Mouse (Mus musculus): ENCODE data around the gene Noxred1. TPM values are rescaled to one million over a fixed set of nuclear protein-coding genes. Genes with fewer than 3 reads are reported as not detected.

Gene Noxred1
- 0.67 and 0.78 TPM in 2 replicates for polyA plus RNA-seq (2014; fragmentation: Nextera tagmentation; extraction: Ambion mirVana)

DNA sequence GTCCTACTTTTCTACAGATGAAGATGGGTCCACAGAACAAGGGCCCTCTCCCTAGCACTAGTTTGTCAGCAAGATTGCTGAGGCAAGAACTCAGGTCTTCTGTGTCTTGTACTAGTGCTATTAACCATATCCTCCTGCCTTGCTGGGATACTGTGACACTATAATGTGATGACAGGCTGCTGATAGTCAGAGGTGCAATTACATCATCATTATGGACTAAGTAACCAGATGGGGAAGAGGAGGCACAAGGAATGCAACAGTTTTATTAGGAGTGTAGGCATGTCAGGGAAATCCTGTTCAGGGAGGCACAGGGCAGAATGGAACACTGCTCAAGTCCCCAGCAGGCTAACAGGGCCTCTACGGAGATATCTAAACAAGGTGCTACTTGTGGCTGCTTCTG lies at the start of gene Noxred1:
Noxred1 (minus strand) TSS at position 101 of the 400 bp plus-strand sequence.
- H3K4me1 ChIP-seq (ENCODE audit: control insufficient read depth, insufficient read depth, low read length) = no peaks in the 10 kb centered on the region
- H3K36me3 ChIP-seq (ENCODE audit: control insufficient read depth, insufficient read depth, low read length) = peaks cover 40% of the 10 kb centered on the region
- no peaks in the 10 kb centered on the region for H3K9me3 ChIP-seq (ENCODE audit: control insufficient read depth, low read depth, low read length)
- no peak for ATAC-seq (ENCODE audit: insufficient number of reproducible peaks, insufficient read depth, low FRiP score, low read depth)
- H3K4me2 ChIP-seq (replicated peaks; ENCODE audit: low read depth, low read length) = no peak within 1 kb of the TSS
- no peak within 1 kb of the TSS for H3K9ac ChIP-seq (replicated peaks; ENCODE audit: low read depth, low read length)
- H3K27ac ChIP-seq (ENCODE audit: low read length) = no peak within 1 kb of the TSS
- H3K27me3 ChIP-seq (ENCODE audit: control insufficient read depth, insufficient read depth, low read length) = no peaks in the 10 kb centered on the region
- 96% methylated on average over 1 of the region's 1 CpGs for WGBS
- H3K4me3 ChIP-seq (ENCODE audit: low read depth, low read length) = no peak within 1 kb of the TSS

- no peak for ATAC-seq (ENCODE audit: insufficient number of reproducible peaks, insufficient read depth, low FRiP score, low read depth)
- Histone ChIP-seq H3K27ac (ENCODE audit: low read length) (no peak overlapping the region), H3K9ac (replicated peaks; ENCODE audit: low read depth, low read length) (no peak overlapping the region), H3K4me3 (ENCODE audit: low read depth, low read length) (no peak overlapping the region), H3K9me3 (ENCODE audit: control insufficient read depth, low read depth, low read length) (no peaks in the 10 kb centered on the region), H3K4me1 (ENCODE audit: control insufficient read depth, insufficient read depth, low read length) (no peaks in the 10 kb centered on the region), H3K36me3 (ENCODE audit: control insufficient read depth, insufficient read depth, low read length) (no peaks in the 10 kb centered on the region), H3K4me2 (replicated peaks; ENCODE audit: low read depth, low read length) (no peak overlapping the region), H3K27me3 (ENCODE audit: control insufficient read depth, insufficient read depth, low read length) (no peaks in the 10 kb centered on the region)
- 79% methylated on average over 5 of the region's 5 CpGs for WGBS
These were observed 46.2 kb upstream of the Noxred1 start for GRCm38 (mm10) chr12:87284726-87285125.

DNA sequence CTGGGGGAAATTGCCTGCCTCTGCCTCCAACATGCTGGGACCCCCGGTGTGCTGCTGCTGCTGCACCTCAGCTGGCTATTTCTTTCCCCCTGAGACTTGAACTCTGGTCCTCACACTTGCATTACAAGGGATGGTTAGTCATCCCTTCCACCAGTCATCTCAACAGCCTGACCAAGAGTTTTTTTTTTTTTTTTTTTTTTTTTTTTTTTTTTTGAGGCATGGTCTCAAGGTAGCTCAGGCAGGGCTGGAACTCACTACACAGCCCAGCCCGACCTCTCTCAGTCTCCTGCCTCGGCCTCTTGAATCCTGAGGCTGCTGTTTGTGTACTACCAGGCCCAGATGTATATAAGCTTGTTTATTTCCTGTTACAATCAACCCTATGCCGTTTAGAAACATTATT lies 45.7 kb upstream of the Noxred1 start:
- Histone ChIP-seq H3K9me3 (ENCODE audit: control insufficient read depth, low read depth, low read length) (no peaks in the 10 kb centered on the region), H3K9ac (replicated peaks; ENCODE audit: low read depth, low read length) (no peak overlapping the region), H3K27ac (ENCODE audit: low read length) (no peak overlapping the region), H3K4me2 (replicated peaks; ENCODE audit: low read depth, low read length) (no peak overlapping the region), H3K4me1 (ENCODE audit: control insufficient read depth, insufficient read depth, low read length) (no peaks in the 10 kb centered on the region), H3K4me3 (ENCODE audit: low read depth, low read length) (no peak overlapping the region), H3K36me3 (ENCODE audit: control insufficient read depth, insufficient read depth, low read length) (no peaks in the 10 kb centered on the region), H3K27me3 (ENCODE audit: control insufficient read depth, insufficient read depth, low read length) (no peaks in the 10 kb centered on the region)
- no peak for ATAC-seq (ENCODE audit: insufficient number of reproducible peaks, insufficient read depth, low FRiP score, low read depth)
- WGBS = 71% methylated on average over 4 of the region's 4 CpGs

- no peak overlapping the region for H3K9ac ChIP-seq (replicated peaks; ENCODE audit: low read depth, low read length)
- H3K4me3 ChIP-seq (ENCODE audit: low read depth, low read length) = no peak overlapping the region
- WGBS = 72% methylated on average over 7 of the region's 7 CpGs
- H3K4me2 ChIP-seq (replicated peaks; ENCODE audit: low read depth, low read length) = no peak overlapping the region
- no peaks in the 10 kb centered on the region for H3K9me3 ChIP-seq (ENCODE audit: control insufficient read depth, low read depth, low read length)
- no peaks in the 10 kb centered on the region for H3K4me1 ChIP-seq (ENCODE audit: control insufficient read depth, insufficient read depth, low read length)
- no peak overlapping the region for H3K27ac ChIP-seq (ENCODE audit: low read length)
- no peaks in the 10 kb centered on the region for H3K36me3 ChIP-seq (ENCODE audit: control insufficient read depth, insufficient read depth, low read length)
- ATAC-seq (ENCODE audit: insufficient number of reproducible peaks, insufficient read depth, low FRiP score, low read depth) = no peak
- no peaks in the 10 kb centered on the region for H3K27me3 ChIP-seq (ENCODE audit: control insufficient read depth, insufficient read depth, low read length)
These were observed 45.2 kb upstream of the Noxred1 start for GRCm38 (mm10) chr12:87283706-87284105.

DNA sequence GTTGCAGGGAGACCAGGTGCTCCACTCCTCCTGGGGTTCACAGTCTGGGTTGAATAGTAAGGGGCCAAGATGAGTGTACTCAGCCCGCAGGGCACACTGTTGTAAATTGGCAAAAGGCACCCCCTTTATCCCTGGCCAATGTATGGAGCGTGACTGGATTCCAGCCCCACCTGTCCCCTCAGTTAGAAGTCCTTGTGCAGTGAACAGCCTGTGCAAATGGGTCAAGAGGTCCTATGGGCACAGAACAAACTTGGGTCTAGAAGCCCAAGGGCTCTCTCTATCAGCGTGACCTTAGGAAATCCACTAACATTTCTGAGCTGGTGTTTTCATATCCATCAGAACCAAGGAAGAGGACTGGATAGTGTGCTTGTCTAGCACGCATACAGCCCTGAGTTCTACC lies 44.2 kb upstream of the Noxred1 start:
- no peak overlapping the region for H3K4me3 ChIP-seq (ENCODE audit: low read depth, low read length)
- no peak overlapping the region for H3K27ac ChIP-seq (ENCODE audit: low read length)
- 96% methylated on average over 4 of the region's 4 CpGs for WGBS
- H3K4me1 ChIP-seq (ENCODE audit: control insufficient read depth, insufficient read depth, low read length) = 0 out of 2 replicates have a peak, but pooled peaks cover 5% of the 10 kb centered on the region
- H3K9ac ChIP-seq (replicated peaks; ENCODE audit: low read depth, low read length) = no peak overlapping the region
- no peak overlapping the region for H3K4me2 ChIP-seq (replicated peaks; ENCODE audit: low read depth, low read length)
- no peaks in the 10 kb centered on the region for H3K27me3 ChIP-seq (ENCODE audit: control insufficient read depth, insufficient read depth, low read length)
- no peaks in the 10 kb centered on the region for H3K9me3 ChIP-seq (ENCODE audit: control insufficient read depth, low read depth, low read length)
- no peaks in the 10 kb centered on the region for H3K36me3 ChIP-seq (ENCODE audit: control insufficient read depth, insufficient read depth, low read length)
- no peak for ATAC-seq (ENCODE audit: insufficient number of reproducible peaks, insufficient read depth, low FRiP score, low read depth)

DNA sequence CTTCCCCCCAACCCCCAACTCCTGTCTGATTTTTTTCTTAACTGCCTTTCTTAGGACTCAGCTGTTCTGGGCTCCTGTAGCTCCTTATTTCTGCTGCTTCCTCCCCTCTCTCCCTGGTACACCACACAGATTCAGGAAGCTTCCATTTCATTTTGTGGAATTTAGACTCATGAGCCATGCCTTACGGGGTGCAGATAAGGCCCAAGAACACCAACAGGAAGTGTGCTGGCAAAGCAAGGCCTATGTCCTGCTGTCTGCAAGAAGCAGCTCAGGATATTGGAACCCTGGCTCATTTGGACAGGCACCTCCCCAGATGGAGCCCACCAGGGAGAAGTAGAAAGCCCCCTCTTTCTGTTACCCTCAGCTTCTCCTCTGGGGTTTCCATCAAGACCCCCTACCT lies 43.2 kb upstream of the Noxred1 start:
- Histone ChIP-seq H3K27me3 (ENCODE audit: control insufficient read depth, insufficient read depth, low read length) (no peaks in the 10 kb centered on the region), H3K4me1 (ENCODE audit: control insufficient read depth, insufficient read depth, low read length) (0 out of 2 replicates have a peak, but pooled peaks cover 5% of the 10 kb centered on the region), H3K27ac (ENCODE audit: low read length) (no peak overlapping the region), H3K9me3 (ENCODE audit: control insufficient read depth, low read depth, low read length) (no peaks in the 10 kb centered on the region), H3K36me3 (ENCODE audit: control insufficient read depth, insufficient read depth, low read length) (0 out of 2 replicates have a peak, but pooled peaks cover under 1% of the 10 kb centered on the region), H3K4me3 (ENCODE audit: low read depth, low read length) (no peak overlapping the region), H3K4me2 (replicated peaks; ENCODE audit: low read depth, low read length) (no peak overlapping the region), H3K9ac (replicated peaks; ENCODE audit: low read depth, low read length) (no peak overlapping the region)
- 82% methylated on average over 1 of the region's 1 CpGs for WGBS
- no peak for ATAC-seq (ENCODE audit: insufficient number of reproducible peaks, insufficient read depth, low FRiP score, low read depth)

DNA sequence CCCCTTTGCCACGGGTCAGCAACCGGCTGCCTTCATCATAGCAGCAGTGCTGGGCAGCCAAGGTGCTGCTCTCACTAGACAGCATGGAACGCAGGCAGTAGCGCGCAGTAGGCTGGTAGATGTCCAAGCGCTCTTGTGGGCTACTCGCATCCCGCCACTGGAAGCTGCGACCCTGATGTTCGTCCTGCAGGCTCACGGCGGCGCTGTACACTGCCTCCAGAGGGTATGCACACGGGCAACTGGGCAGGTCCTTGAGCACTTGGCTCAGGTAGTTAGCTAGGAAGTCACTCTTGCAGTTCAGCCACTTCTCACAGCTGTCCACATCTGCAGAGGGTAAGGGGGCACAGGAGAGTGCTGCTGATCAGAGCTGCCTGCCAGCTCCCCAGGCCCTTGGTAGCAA lies 41.3 kb upstream of the Noxred1 start:
- Histone ChIP-seq H3K36me3 (ENCODE audit: control insufficient read depth, insufficient read depth, low read length) (peaks cover 16% of the 10 kb centered on the region), H3K4me1 (ENCODE audit: control insufficient read depth, insufficient read depth, low read length) (0 out of 2 replicates have a peak, but pooled peaks cover 5% of the 10 kb centered on the region), H3K27me3 (ENCODE audit: control insufficient read depth, insufficient read depth, low read length) (no peaks in the 10 kb centered on the region), H3K27ac (ENCODE audit: low read length) (no peak overlapping the region), H3K4me2 (replicated peaks; ENCODE audit: low read depth, low read length) (no peak overlapping the region), H3K4me3 (ENCODE audit: low read depth, low read length) (no peak overlapping the region), H3K9me3 (ENCODE audit: control insufficient read depth, low read depth, low read length) (no peaks in the 10 kb centered on the region), H3K9ac (replicated peaks; ENCODE audit: low read depth, low read length) (no peak overlapping the region)
- WGBS = 51% methylated on average over 14 of the region's 14 CpGs
- no peak for ATAC-seq (ENCODE audit: insufficient number of reproducible peaks, insufficient read depth, low FRiP score, low read depth)

DNA sequence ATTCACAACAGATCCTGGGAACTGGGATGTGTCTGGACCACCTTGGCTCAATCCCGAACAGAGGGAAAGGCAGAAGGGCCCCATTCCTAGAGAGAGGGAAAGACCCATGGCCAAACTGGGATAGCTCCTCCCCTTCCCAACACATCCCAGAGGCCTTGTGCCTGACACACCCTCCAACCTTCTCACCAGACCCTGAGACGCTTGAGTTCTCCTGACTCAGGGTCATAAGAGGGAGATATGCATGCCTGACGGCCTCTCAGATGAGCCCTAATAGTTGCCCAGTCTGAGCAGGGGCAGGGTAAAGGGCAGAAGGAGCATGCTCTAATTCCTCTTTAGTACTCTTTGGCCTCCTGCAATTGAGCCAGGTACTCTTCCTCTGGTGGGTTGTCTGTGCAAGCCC lies 40.8 kb upstream of the Noxred1 start:
- Histone ChIP-seq H3K9me3 (ENCODE audit: control insufficient read depth, low read depth, low read length) (no peaks in the 10 kb centered on the region), H3K27me3 (ENCODE audit: control insufficient read depth, insufficient read depth, low read length) (no peaks in the 10 kb centered on the region), H3K9ac (replicated peaks; ENCODE audit: low read depth, low read length) (no peak overlapping the region), H3K27ac (ENCODE audit: low read length) (no peak overlapping the region), H3K4me1 (ENCODE audit: control insufficient read depth, insufficient read depth, low read length) (0 out of 2 replicates have a peak, but pooled peaks cover 5% of the 10 kb centered on the region), H3K36me3 (ENCODE audit: control insufficient read depth, insufficient read depth, low read length) (peaks cover 21% of the 10 kb centered on the region), H3K4me2 (replicated peaks; ENCODE audit: low read depth, low read length) (no peak overlapping the region), H3K4me3 (ENCODE audit: low read depth, low read length) (no peak overlapping the region)
- WGBS = 43% methylated on average over 3 of the region's 3 CpGs
- no peak for ATAC-seq (ENCODE audit: insufficient number of reproducible peaks, insufficient read depth, low FRiP score, low read depth)

GRCm38 (mm10) chr12:87278118-87278730 lies 39.7 kb upstream of the Noxred1 start:
- no peaks in the 10 kb centered on the region for H3K9me3 ChIP-seq (ENCODE audit: control insufficient read depth, low read depth, low read length)
- peaks cover 30% of the 10 kb centered on the region for H3K36me3 ChIP-seq (ENCODE audit: control insufficient read depth, insufficient read depth, low read length)
- WGBS = 13% methylated on average over 6 of the region's 6 CpGs
- H3K9ac ChIP-seq (replicated peaks; ENCODE audit: low read depth, low read length) = no peak overlapping the region
- no peak overlapping the region for H3K27ac ChIP-seq (ENCODE audit: low read length)
- H3K4me3 ChIP-seq (ENCODE audit: low read depth, low read length) = no peak overlapping the region
- peak overlapping the region; percentile 16; the same call in 1 of the 2 replicates for H3K4me2 ChIP-seq (replicated peaks; ENCODE audit: low read depth, low read length)
- ATAC-seq (ENCODE audit: insufficient number of reproducible peaks, insufficient read depth, low FRiP score, low read depth) = peak; percentile 49; the same call in 1 of the 2 replicates
- H3K27me3 ChIP-seq (ENCODE audit: control insufficient read depth, insufficient read depth, low read length) = no peaks in the 10 kb centered on the region
- 0 out of 2 replicates have a peak, but pooled peaks cover 5% of the 10 kb centered on the region for H3K4me1 ChIP-seq (ENCODE audit: control insufficient read depth, insufficient read depth, low read length)
